Mouse (Mus musculus) E14TG2a.4 (cell line): Measurements from ENCODE around the gene Gm1330.
"Not testable (repeated sequence)": the region's sequence is repeated elsewhere in the genome, so short reads cannot be mapped to it uniquely, and the experiment has no call there.

Source experiments
- H3K27me3 ChIP-seq: 2 replicates; pipeline ENCODE4 v1.6.1; 2014; ENCODE audit warnings: low read length, control low read depth; ENCODE audit not compliant: insufficient read depth
- H3K36me3 ChIP-seq: 2 replicates; pipeline ENCODE4 v1.6.1; 2014; ENCODE audit warnings: low read length, control low read depth; ENCODE audit not compliant: insufficient read depth
- H3K4me1 ChIP-seq: replicated peaks from 2 replicates; pipeline ENCODE4 v1.6.1; 2014; ENCODE audit warnings: low read depth, low read length, control low read depth
- H3K4me3 ChIP-seq: replicated peaks from 2 replicates; pipeline ENCODE4 v1.5.1; 2014; ENCODE audit warnings: mild to moderate bottlenecking, low read length
- H3K9me3 ChIP-seq: 2 replicates; pipeline ENCODE4 v1.6.1; 2014; ENCODE audit warnings: low read length, control low read depth
- CTCF ChIP-seq: conservative IDR thresholded peaks from 2 replicates; pipeline ENCODE4 v1.5.1; 2014; ENCODE audit warnings: low read length
- NANOG ChIP-seq: IDR thresholded peaks from 2 replicates; pipeline ENCODE4 v1.6.1; 2014; ENCODE audit warnings: borderline replicate concordance, low read length, mixed read lengths
- POU5F1 ChIP-seq: IDR thresholded peaks from 2 replicates; pipeline ENCODE4 v1.6.1; 2014; ENCODE audit warnings: low read length, borderline replicate concordance

The Gm1330 gene

DNA sequence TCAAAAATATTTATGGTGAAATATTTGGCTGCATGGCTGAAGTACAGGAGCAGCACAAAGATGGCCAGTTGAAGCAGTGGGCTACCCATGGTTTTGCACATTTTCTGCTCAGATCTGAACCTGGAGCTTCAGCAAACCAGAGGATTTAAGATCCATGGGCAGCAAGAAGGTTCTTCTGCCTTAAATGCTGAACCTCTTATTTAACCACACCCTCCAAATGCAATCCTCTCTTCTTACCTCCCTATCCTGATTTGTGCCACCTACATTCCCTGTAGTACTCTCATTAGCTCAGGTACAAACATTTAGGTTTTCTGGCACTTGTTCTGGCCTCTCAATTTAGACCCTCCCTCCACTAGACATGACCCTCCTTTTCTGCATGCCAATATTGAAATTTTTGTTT, at the start of gene Gm1330:
TSS of gene Gm1330 (minus strand) at position 101 of the 400 bp plus-strand sequence.
- no peaks in the 10 kb centered on the region for H3K27me3 ChIP-seq
- no peaks in the 10 kb centered on the region for H3K36me3 ChIP-seq
- TF ChIP-seq CTCF (no peak), NANOG (no peak), POU5F1 (no peak)
- no peaks in the 10 kb centered on the region for H3K9me3 ChIP-seq
- H3K4me3 ChIP-seq: no peak within 1 kb of the TSS
- H3K4me1 ChIP-seq: no peaks in the 10 kb centered on the region

DNA sequence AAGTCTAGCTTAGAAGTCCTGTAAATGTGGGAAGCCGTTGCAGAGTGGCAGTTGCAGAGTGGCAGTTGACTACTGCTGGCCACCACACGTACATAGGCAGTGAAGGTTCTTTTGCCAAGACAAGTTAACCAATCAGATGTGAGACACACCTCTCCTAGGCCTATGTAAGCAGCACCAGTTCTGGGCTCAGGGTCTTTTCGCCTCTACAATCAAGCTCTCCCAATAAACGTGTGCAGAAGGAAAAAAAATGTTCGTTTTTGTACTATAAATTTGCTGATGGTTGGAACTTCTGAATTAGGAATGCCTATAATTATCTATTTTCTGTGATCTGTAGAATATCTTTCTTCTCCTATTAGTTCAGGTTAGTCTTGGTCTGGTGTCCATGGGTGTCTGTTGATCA, 14.1 kb upstream of the Gm1330 start, which contains the start of gene Gm10750:
TSS of gene Gm10750 (minus strand) at position 101 of the 400 bp plus-strand sequence.
- not testable (repeated sequence) for H3K9me3 ChIP-seq, H3K27me3 ChIP-seq, H3K4me3 ChIP-seq, H3K36me3 ChIP-seq, H3K4me1 ChIP-seq

DNA sequence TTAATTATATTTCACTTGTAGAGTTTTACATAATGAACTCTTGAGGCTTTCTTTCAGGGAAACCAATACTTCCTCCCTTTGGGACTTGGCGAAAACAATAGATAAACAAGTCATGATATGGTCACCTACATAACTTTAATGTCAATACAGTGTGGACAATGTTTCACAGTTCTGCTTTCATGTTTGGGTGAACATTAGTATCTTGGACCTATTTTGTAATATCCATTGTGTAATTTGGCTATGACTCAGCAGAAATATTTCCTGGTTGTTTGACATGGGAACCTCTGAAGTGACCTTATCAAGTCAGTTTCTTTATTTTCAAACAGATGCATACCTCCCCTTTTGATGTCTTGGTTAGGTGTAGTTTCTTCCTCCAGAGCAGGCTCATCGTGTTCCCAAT, 1.8 kb upstream of the Gm1330 start:
- no peaks in the 10 kb centered on the region for H3K36me3 ChIP-seq
- H3K4me1 ChIP-seq: no peaks in the 10 kb centered on the region
- H3K27me3 ChIP-seq: no peaks in the 10 kb centered on the region
- TF ChIP-seq NANOG: no peak
- TF ChIP-seq POU5F1: no peak
- TF ChIP-seq CTCF: no peak
- no peaks in the 10 kb centered on the region for H3K9me3 ChIP-seq
- no peak overlapping the region for H3K4me3 ChIP-seq

DNA sequence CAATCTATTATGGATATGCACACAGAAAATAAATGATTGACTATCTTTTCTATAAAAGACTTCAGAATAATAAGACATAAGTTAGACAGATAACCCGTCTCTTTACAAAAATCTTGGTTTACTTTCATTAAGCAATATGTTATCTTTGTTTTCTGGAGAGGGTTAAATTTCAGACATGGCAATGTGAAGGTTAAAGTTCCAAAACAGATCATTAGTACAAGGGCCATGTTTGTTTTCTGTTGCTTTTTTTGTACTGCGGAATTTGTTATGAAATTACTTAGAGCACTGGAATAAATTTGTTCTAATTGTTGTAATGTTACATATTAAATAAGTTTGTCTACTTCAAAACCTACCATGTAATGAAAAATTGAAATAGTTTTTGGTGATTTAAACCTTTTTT, 7.9 kb downstream of the Gm1330 start:
- H3K4me3 ChIP-seq: no peak overlapping the region
- no peaks in the 10 kb centered on the region for H3K9me3 ChIP-seq
- no peaks in the 10 kb centered on the region for H3K27me3 ChIP-seq
- no peaks in the 10 kb centered on the region for H3K36me3 ChIP-seq
- TF ChIP-seq NANOG: no peak
- no peak for TF ChIP-seq CTCF
- no peak for TF ChIP-seq POU5F1
- H3K4me1 ChIP-seq: no peaks in the 10 kb centered on the region
